Mouse (Mus musculus) cortical plate, adult 2 months (tissue): ENCODE data around the gene Gsta2.

Experiments used
- CTCF ChIP-seq: fragments of 200-500 bp; IDR thresholded peaks from 2 replicates; pipeline ENCODE4 v1.5.1; 2011; ENCODE audit warnings: mild to moderate bottlenecking, control low read depth, low read length; ENCODE audit not compliant: insufficient read depth; ENCODE audit errors: extremely low read depth
- POLR2A ChIP-seq: fragments of 200-500 bp; IDR thresholded peaks from 2 replicates; pipeline ENCODE4 v1.6.1; 2011; ENCODE audit warnings: mild to moderate bottlenecking, low read length, control low read depth; ENCODE audit not compliant: insufficient read depth; ENCODE audit errors: extremely low read depth

DNA sequence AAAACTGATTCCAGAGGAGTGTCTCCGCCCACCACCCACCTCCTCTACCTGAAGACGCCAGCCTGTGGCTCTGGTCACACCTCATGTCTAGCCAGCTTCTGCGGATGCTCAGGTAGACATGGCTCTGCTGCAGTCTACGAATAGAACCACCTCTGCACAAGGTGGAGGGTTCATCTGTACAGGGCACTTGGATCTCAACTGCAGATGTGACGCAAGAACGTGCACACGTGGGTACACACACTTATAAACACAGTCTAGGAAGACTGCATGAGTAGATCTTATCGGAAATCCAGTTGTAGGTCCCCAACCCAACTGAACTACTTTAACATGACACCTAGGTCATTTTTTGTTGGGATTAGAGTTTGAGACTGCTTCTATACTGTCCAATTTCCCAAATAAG lies at the start of gene Gsta2:
- no peak for TF ChIP-seq POLR2A
- no peak for TF ChIP-seq CTCF
